Mouse (Mus musculus) retina, embryonic 14.5 days (tissue): ENCODE measurements at regions not wholly inside any gene's neighbourhood (a gene's known extent, or its start where the extent isn't known, plus 50 kb on each side); places are given as distances from the start of the nearest gene placed in this dataset.
A peak's percentile ranks its signal among the peaks of the same experiment; 100 is the strongest.

Experiments
- DNase-seq: peaks from one replicate; pipeline ENCODE4 v3.0.0-alpha.2; 2015; ENCODE audit warnings: low spot score

DNA sequence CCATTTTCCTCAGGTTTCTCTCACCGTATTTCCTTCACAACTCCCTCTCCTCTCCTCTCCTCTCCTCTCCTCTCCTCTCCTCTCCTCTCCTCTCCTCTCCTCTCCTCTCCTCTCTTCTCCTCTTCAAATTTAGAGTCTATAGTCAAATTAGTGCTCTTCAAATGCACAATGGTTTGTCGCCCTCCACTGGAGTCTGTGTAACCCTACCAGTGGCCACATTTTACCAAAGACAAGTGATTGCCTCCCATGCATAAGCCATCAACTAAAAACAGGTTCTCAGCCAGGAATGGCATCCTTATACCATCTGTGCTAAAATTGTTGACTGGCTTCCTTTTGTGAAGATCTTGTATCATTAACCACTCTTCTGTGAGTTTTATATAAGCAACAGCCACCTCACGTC, 979.5 kb upstream of the Adam24 start:
- peak; percentile 12 for DNase-seq

DNA sequence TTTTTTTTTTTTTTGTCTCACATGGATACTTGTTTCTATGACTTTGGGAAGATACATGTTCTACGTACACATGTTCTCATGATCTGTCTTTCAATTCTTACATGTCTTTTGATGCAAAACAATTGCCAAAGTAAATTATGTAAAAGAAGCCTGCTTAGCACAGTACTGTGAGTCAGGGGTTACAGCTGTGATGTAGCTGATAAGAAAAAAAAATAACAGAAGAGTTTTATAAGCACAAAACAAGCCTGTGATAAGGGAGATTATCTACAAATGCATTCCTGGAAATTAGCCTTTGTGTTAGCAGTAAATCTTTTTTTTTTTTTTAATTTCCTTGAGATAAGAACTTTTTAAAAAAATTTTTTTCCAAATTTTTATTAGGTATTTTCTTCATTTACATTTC, 969.0 kb upstream of the Adam24 start:
- DNase-seq: no peak

DNA sequence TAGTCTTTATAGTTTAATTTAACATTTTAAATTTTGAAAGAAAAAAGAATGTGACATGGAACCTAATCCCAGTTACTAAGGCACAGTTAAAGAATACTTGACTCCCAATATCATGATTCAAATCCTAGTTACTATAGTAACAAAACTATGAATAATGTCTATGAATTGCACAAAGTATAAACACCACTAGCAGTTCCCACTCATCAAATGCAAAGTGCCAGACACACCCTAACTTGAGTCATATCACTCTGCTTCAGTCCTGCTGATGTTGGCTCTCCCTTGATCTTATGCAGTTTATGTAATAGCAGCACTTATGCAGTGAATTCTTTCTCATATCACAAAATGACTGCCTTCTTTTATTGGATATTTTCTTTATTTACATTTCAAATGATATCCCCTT, 932.5 kb upstream of the Adam24 start:
- no peak for DNase-seq

GRCm38 (mm10) chr8:39746225-39746624, 928.7 kb upstream of the Adam24 start:
- DNase-seq: no peak

DNA sequence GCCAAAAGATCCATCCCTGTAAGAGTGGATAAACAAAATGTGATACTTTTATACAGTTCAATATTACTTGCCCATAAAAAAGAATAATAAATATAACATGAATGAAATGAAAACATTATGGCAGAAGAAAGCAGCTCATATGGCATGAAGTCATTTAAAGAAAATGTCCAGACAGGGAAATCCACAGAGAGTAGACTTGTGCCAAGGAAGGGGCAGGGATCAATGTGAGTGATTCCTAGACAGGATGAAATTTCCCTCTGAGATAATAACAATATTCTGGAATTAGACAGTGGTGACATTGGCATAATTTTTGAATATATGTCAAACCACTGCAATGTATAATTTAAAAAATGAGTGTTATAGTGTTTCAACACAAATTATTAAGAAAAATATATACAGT, 915.0 kb upstream of the Adam24 start:
- no peak for DNase-seq

- DNase-seq: peak; percentile 43
These were observed 895.4 kb upstream of the Adam24 start for GRCm38 (mm10) chr8:39779449-39779848.

GRCm38 (mm10) chr8:39780169-39780568, 894.7 kb upstream of the Adam24 start:
- no peak for DNase-seq

GRCm38 (mm10) chr8:39781424-39782161, 893.3 kb upstream of the Adam24 start:
- no peak for DNase-seq

GRCm38 (mm10) chr8:39782162-39782530, 892.7 kb upstream of the Adam24 start:
- no peak for DNase-seq
